Mouse (Mus musculus): ENCODE measurements around the gene Sgsh. TPM values are rescaled to one million over a fixed set of nuclear protein-coding genes. Genes with fewer than 3 reads are reported as not detected.
A peak's percentile ranks its signal among the peaks of the same experiment; 100 is the strongest.
"Not testable (repeated sequence)": the region's sequence is repeated elsewhere in the genome, so short reads cannot be mapped to it uniquely, and the experiment has no call there.

The Sgsh gene
- 1 to 10 TPM; 4.7 to 6.0 TPM for total RNA-seq (2021)

- peak; percentile 64 to 94 for DNase-seq (ENCODE audit: extremely low spot score in 1 of 2, low spot score in 2 of 2)
- intact Hi-C loops (cut with DNase I) = no loop called here
Measured at GRCm38 (mm10) chr11:119355443-119356385, at the start of gene Sgsh, which contains the start of gene Slc26a11. Sgsh (minus strand) TSS chr11:119355536. Slc26a11 (plus strand) TSS chr11:119355557.

- intact Hi-C loops (cut with DNase I) = no loop called here
- no peak for DNase-seq (ENCODE audit: extremely low spot score in 1 of 2, low spot score in 2 of 2)
Measured at GRCm38 (mm10) chr11:119404627-119405026, 49.3 kb upstream of the Sgsh start.

GRCm38 (mm10) chr11:119402501-119403160 lies 47.3 kb upstream of the Sgsh start:
- intact Hi-C loops (cut with DNase I) = no loop called here
- DNase-seq (ENCODE audit: extremely low spot score in 1 of 2, low spot score in 2 of 2) = no peak

- intact Hi-C loops (cut with DNase I) = no loop called here
Measured at GRCm38 (mm10) chr11:119396461-119396860, 41.1 kb upstream of the Sgsh start.

GRCm38 (mm10) chr11:119395931-119396330 lies 40.6 kb upstream of the Sgsh start:
- intact Hi-C loops (cut with DNase I) = no loop called here
- DNase-seq (ENCODE audit: extremely low spot score in 1 of 2, low spot score in 2 of 2) = no peak

More at GRCm38 (mm10) chr11:119396461-119396860, 41.1 kb upstream of the Sgsh start:
- no peak for DNase-seq (ENCODE audit: extremely low spot score in 1 of 2, low spot score in 2 of 2)

- intact Hi-C loops (cut with DNase I) = no loop called here
- DNase-seq (ENCODE audit: extremely low spot score in 1 of 2, low spot score in 2 of 2) = no peak
Measured at GRCm38 (mm10) chr11:119395394-119395793, 40.1 kb upstream of the Sgsh start.

- no peak for DNase-seq (ENCODE audit: extremely low spot score in 1 of 2, low spot score in 2 of 2)
- intact Hi-C loops (cut with DNase I) = no loop called here
Measured at GRCm38 (mm10) chr11:119394210-119394609, 38.9 kb upstream of the Sgsh start.

- intact Hi-C loops (cut with DNase I) = no loop called here
- DNase-seq (ENCODE audit: extremely low spot score in 1 of 2, low spot score in 2 of 2) = no peak
Measured at GRCm38 (mm10) chr11:119393483-119393804, 38.1 kb upstream of the Sgsh start.

GRCm38 (mm10) chr11:119392800-119393482 lies 37.6 kb upstream of the Sgsh start, which contains the start of gene Rnf213:
Rnf213 (plus strand) TSS chr11:119393100.
- intact Hi-C loops (cut with DNase I) = no loop called here
- peak in 1 of 2 experiments; percentile 64 for DNase-seq (ENCODE audit: extremely low spot score in 1 of 2, low spot score in 2 of 2)

- DNase-seq (ENCODE audit: extremely low spot score in 1 of 2, low spot score in 2 of 2) = peak in 1 of 2 experiments; percentile 72
- intact Hi-C loops (cut with DNase I) = no loop called here
Measured at GRCm38 (mm10) chr11:119392001-119392614, 36.8 kb upstream of the Sgsh start.

GRCm38 (mm10) chr11:119391386-119392000 lies 36.2 kb upstream of the Sgsh start:
- intact Hi-C loops (cut with DNase I) = no loop called here
- DNase-seq (ENCODE audit: extremely low spot score in 1 of 2, low spot score in 2 of 2) = no peak

GRCm38 (mm10) chr11:119390271-119391231 lies 35.2 kb upstream of the Sgsh start:
- peak; percentile 13 to 69 for DNase-seq (ENCODE audit: extremely low spot score in 1 of 2, low spot score in 2 of 2)
- intact Hi-C loops (cut with DNase I) = no loop called here

- intact Hi-C loops (cut with DNase I) = no loop called here
- DNase-seq (ENCODE audit: extremely low spot score in 1 of 2, low spot score in 2 of 2) = peak; percentile 16 to 90
Measured at GRCm38 (mm10) chr11:119389851-119390270, 34.5 kb upstream of the Sgsh start.

GRCm38 (mm10) chr11:119387273-119387672 lies 31.9 kb upstream of the Sgsh start:
- DNase-seq (ENCODE audit: extremely low spot score in 1 of 2, low spot score in 2 of 2); intact Hi-C loops (cut with DNase I): not testable (repeated sequence)

- DNase-seq (ENCODE audit: extremely low spot score in 1 of 2, low spot score in 2 of 2) = no peak
- intact Hi-C loops (cut with DNase I) = no loop called here
Measured at GRCm38 (mm10) chr11:119386306-119386705, 31.0 kb upstream of the Sgsh start.

GRCm38 (mm10) chr11:119384904-119385303 lies 29.6 kb upstream of the Sgsh start:
- no peak for DNase-seq (ENCODE audit: extremely low spot score in 1 of 2, low spot score in 2 of 2)
- intact Hi-C loops (cut with DNase I) = no loop called here

GRCm38 (mm10) chr11:119382338-119382850 lies 27.1 kb upstream of the Sgsh start:
- no peak for DNase-seq (ENCODE audit: extremely low spot score in 1 of 2, low spot score in 2 of 2)
- intact Hi-C loops (cut with DNase I) = no loop called here

Data from left cerebral cortex, postnatal 10 days (tissue).